In genomic region chr9:49973974-49974495, GRCm38 (mm10) we compare ENCODE assay signal across 17 mouse cellular contexts.
DNase-seq lines count a peak whose midpoint lies in the region.
"Had no signal": no experiment of that assay in that cellular context is flagged by ENCODE, and none has a peak within 500 bp of the region (broad histone marks: within the 10 kb centered on the region; RNA-seq: fewer than 3 reads in every experiment).

No protein-coding gene starts in this region.

- peak; percentile 15 for DNase-seq in gastrocnemius, postnatal 25 days
- DNase-seq in gastrocnemius, adult 8-10 months (ENCODE audit: low spot score in 2 of 2) = no peak
- DNase-seq in adipocyte (ENCODE audit: low spot score) = peak; percentile 80
- DNase-seq in lung, adult 18-20 months = peak; percentile 53 to 72
- peak; percentile 29 to 66 for DNase-seq in lung, postnatal 4 days
- no peak for DNase-seq in layer of hippocampus, postnatal 14 days (ENCODE audit: low spot score in 2 of 2)
- DNase-seq in urinary bladder, postnatal 4 days (ENCODE audit: low spot score in 2 of 2) = no peak
- no peak for DNase-seq in embryo, embryonic 10.5 days (ENCODE audit: low spot score)
- DNase-seq: cerebellum, adult 11 months; cerebellum, postnatal 14 days; heart, postnatal 36 days; kidney, adult 8-10 months; kidney, postnatal 36 days; layer of hippocampus, adult 9-11 months; liver, embryonic 13.5 days; right cerebral cortex, postnatal 25 days; thymus, adult 2 months had no signal

Comparison
In these comparisons a context has a peak if more than half of its experiments do, and no peak if none do; other contexts are left out.
1. DNase-seq: peak in gastrocnemius, postnatal 25 days (single experiment), adipocyte (single experiment), lung, adult 18-20 months (2 of 2) and lung, postnatal 4 days (2 of 2); none in gastrocnemius, adult 8-10 months (0 of 2), layer of hippocampus, postnatal 14 days (0 of 2), urinary bladder, postnatal 4 days (0 of 2) and embryo, embryonic 10.5 days (single experiment).